Mouse (Mus musculus) thymus, postnatal 10 days (tissue): ENCODE data around the gene Asxl2.
A peak's percentile ranks its signal among the peaks of the same experiment; 100 is the strongest.

Experiments used
- DNase-seq, 2 experiments: peaks; one replicate each; pipeline ENCODE4 v3.0.0; 2021; ENCODE audit warnings: low spot score in 2 of 2

Asxl2 gene

GRCm38 (mm10) chr12:3546781-3547180 lies 120.1 kb downstream of the Asxl2 start:
- no peak for DNase-seq

GRCm38 (mm10) chr12:3547506-3547905 lies 120.8 kb downstream of the Asxl2 start:
- DNase-seq: peak in 1 of 2 experiments; percentile 44

- no peak for DNase-seq
Measured at GRCm38 (mm10) chr12:3547911-3548310, 121.3 kb downstream of the Asxl2 start.

GRCm38 (mm10) chr12:3548582-3549211 lies 122.0 kb downstream of the Asxl2 start:
- no peak for DNase-seq

- DNase-seq: peak in 1 of 2 experiments; percentile 39
Measured at GRCm38 (mm10) chr12:3550280-3550679, 123.6 kb downstream of the Asxl2 start.
